In genomic region chr5:33438214-33438613, GRCm38 (mm10) we compare ENCODE assay signal across 8 mouse cellular contexts. TPM values are rescaled to one million over a fixed set of nuclear protein-coding genes. Genes with fewer than 3 reads are reported as not detected.
DNase-seq lines count a peak whose midpoint lies in the region; ATAC-seq and TF ChIP-seq lines count a peak whose summit lies in the region.

No protein-coding gene starts in this region.

- H3K36me3 ChIP-seq in embryonic facial prominence, embryonic 15.5 days: no peaks in the 10 kb centered on the region
- H3K36me3 ChIP-seq in lung, embryonic 14.5 days (ENCODE audit: insufficient read depth): no peaks in the 10 kb centered on the region

- H3K9me3 ChIP-seq in embryonic facial prominence, embryonic 15.5 days (replicated peaks): no peaks in the 10 kb centered on the region
- H3K9me3 ChIP-seq in lung, embryonic 14.5 days (ENCODE audit: low read depth, low read length): no peaks in the 10 kb centered on the region

- no peak overlapping the region for H3K9ac ChIP-seq in embryonic facial prominence, embryonic 15.5 days
- H3K9ac ChIP-seq in lung, embryonic 14.5 days: no peak overlapping the region

- intact Hi-C loops in heart, postnatal 10 days (cut with DNase I): no loop called here

- TF ChIP-seq CTCF in lung, embryonic 14.5 days (IDR thresholded peaks at IDR 0.05; ENCODE audit: low read depth): no peak

- no peak overlapping the region for H3K27ac ChIP-seq in embryonic facial prominence, embryonic 15.5 days (replicated peaks)
- H3K27ac ChIP-seq in lung, embryonic 14.5 days (ENCODE audit: low read depth): no peak overlapping the region

- H3K4me1 ChIP-seq in embryonic facial prominence, embryonic 15.5 days: peaks cover 28% of the 10 kb centered on the region
- no peaks in the 10 kb centered on the region for H3K4me1 ChIP-seq in lung, embryonic 14.5 days (ENCODE audit: insufficient read depth)

- peaks cover 96% of the 10 kb centered on the region for H3K27me3 ChIP-seq in embryonic facial prominence, embryonic 15.5 days
- H3K27me3 ChIP-seq in lung, embryonic 14.5 days (ENCODE audit: insufficient read depth, low read length): peaks cover 60% of the 10 kb centered on the region

- DNase-seq in CD4-positive helper T cell, adult 2 months (ENCODE audit: low read depth, low spot score): peak; percentile 67
- DNase-seq in WW6 (ENCODE audit: low read depth, low spot score): peak; percentile 80
- DNase-seq in heart, postnatal 10 days: peak; percentile 94 to 98
- DNase-seq in layer of hippocampus, adult 8-10 months (ENCODE audit: low spot score in 2 of 2): peak; percentile 12 to 64
- DNase-seq in lung, embryonic 14.5 days: peak; percentile 97
- peak; percentile 82 for DNase-seq in right cerebral cortex, postnatal 14 days
- peak; percentile 86 to 97 for DNase-seq in urinary bladder, postnatal 4 days (ENCODE audit: low spot score in 2 of 2)

- no peak overlapping the region for H3K4me2 ChIP-seq in embryonic facial prominence, embryonic 15.5 days (replicated peaks)
- no peak overlapping the region for H3K4me2 ChIP-seq in lung, embryonic 14.5 days

- ATAC-seq in embryonic facial prominence, embryonic 15.5 days (ENCODE audit: insufficient number of reproducible peaks, low FRiP score, low TSS enrichment, low read depth): peak; percentile 71
- ATAC-seq in lung, embryonic 14.5 days (ENCODE audit: insufficient read depth): peak; percentile 89

- WGBS in embryonic facial prominence, embryonic 15.5 days: 2% methylated on average over 23 of the region's 23 CpGs
- WGBS in lung, embryonic 14.5 days: 2% methylated on average over 23 of the region's 23 CpGs

- no peak overlapping the region for H3K4me3 ChIP-seq in embryonic facial prominence, embryonic 15.5 days (replicated peaks)
- no peak overlapping the region for H3K4me3 ChIP-seq in lung, embryonic 14.5 days (ENCODE audit: low read depth, low read length)

RNA-seq across cellular contexts. Expression of gene Nkx1-1, which starts 4.4 kb away (rescaled TPM):
- polyA plus RNA-seq in embryonic facial prominence, embryonic 15.5 days (2015; fragmentation: Nextera tagmentation; extraction: Ambion mirVana): not detected in 2 replicates
- total RNA-seq in heart, postnatal 10 days (2021): not detected
- not detected for total RNA-seq in layer of hippocampus, adult 8-10 months (2022)
- polyA plus RNA-seq in lung, embryonic 14.5 days (2014; fragmentation: Nextera tagmentation; extraction: Ambion mirVana): not detected in 2 replicates

RNA-seq across cellular contexts. Expression of gene Uvssa, which starts 59.9 kb away (rescaled TPM):
- 10.4 and 11.3 TPM in 2 replicates for polyA plus RNA-seq in embryonic facial prominence, embryonic 15.5 days (2015; fragmentation: Nextera tagmentation; extraction: Ambion mirVana)
- total RNA-seq in heart, postnatal 10 days (2021): 1 to 10 TPM; 6.0 to 6.6 TPM
- 1 to 10 TPM; 7.0 to 9.7 (median 8.3) TPM for total RNA-seq in layer of hippocampus, adult 8-10 months (2022)
- polyA plus RNA-seq in lung, embryonic 14.5 days (2014; fragmentation: Nextera tagmentation; extraction: Ambion mirVana): 8.2 and 8.4 TPM in 2 replicates

Comparison
In these comparisons a context has a peak if more than half of its experiments do, and no peak if none do; other contexts are left out.
1. DNase-seq: peak in every context shown above with its lines; median percentile 97 in lung, embryonic 14.5 days; 96 in heart, postnatal 10 days; 92 in urinary bladder, postnatal 4 days; 82 in right cerebral cortex, postnatal 14 days; 80 in WW6; 67 in CD4-positive helper T cell, adult 2 months; 38 in layer of hippocampus, adult 8-10 months.